Mouse (Mus musculus): ENCODE measurements around the gene Casz1. TPM values are rescaled to one million over a fixed set of nuclear protein-coding genes. Genes with fewer than 3 reads are reported as not detected.

Casz1 gene
- polyA plus RNA-seq, 1 experiment from 2014 or later, result 2.1 TPM

DNA sequence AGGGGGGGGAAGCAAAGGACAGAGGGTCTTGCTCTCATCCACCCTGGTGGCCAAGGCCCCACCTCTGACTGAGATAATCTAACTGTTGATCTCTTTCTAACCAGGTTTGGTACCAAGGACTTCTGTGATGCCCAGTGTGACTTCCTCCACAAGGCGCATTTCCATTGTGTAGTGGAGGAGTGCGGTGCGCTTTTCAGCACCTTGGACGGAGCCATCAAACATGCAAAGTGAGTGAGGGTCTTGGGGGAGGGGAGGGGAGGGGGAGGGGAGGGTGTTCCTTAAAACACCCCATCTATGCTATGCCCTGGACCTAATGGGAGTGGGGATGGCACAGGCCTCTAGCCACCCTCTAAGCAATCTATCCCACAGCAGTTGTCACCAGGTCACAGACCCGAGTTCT is 138.9 kb downstream of the Casz1 start:
- 18% methylated on average over 5 of the region's 5 CpGs for WGBS
- H3K27me3 ChIP-seq (ENCODE audit: low read depth, poor library complexity, severe bottlenecking), result peaks cover 42% of the 10 kb centered on the region
- no peaks in the 10 kb centered on the region; the same call in 1 of the 2 replicates for H3K9me3 ChIP-seq (replicated peaks)
- H3K4me3 ChIP-seq, result no peak overlapping the region
- peaks cover 4% of the 10 kb centered on the region; the same call in 1 of the 2 replicates for H3K36me3 ChIP-seq
- H3K4me1 ChIP-seq, result peaks cover 63% of the 10 kb centered on the region
- DNase-seq (ENCODE audit: low spot score), result no peak
- no peak overlapping the region for H3K27ac ChIP-seq

DNA sequence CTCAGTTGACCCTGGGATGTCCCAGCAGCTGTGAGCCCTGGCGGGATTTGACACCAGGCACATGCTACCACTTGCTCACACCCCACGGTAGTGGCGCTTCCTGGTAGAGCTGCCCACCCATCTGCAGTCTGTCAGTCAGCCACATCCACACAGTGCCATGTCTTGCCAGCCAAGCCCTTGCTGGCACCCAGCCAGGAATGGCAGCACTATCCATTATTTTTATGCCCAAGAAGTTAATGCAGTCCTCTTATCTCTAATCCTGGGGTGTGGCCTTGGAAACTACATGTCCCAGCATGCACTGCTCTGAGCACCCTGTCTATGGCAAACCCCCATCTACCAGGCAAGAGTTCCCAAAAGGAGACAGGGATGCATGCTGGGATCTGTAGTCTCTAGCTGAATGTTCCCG is 141.2 kb downstream of the Casz1 start:
- Histone ChIP-seq H3K36me3 (no peaks in the 10 kb centered on the region), H3K4me1 (peaks cover 63% of the 10 kb centered on the region)
- no peak for DNase-seq (ENCODE audit: low spot score)

DNA sequence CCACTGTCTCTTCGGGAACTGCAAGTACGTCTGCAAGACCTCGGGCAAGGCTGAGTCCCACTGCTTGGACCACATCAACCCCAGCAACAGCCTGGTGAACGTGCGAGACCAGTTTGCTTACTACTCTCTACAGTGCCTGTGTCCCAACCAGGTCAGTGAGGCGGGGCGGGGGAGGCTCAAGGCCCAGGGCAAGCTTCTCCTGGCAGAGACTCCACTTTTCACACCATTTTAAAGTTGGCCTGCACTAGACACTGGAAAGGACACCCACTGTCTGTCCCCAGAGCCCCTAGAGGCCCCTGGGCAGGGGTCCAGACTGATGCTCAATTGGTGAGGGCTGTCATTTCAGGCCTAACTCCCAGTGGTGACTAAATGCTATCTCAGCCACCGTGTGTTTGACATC is 141.8 kb downstream of the Casz1 start:
- Histone ChIP-seq H3K4me3 (no peak overlapping the region), H3K36me3 (no peaks in the 10 kb centered on the region), H3K4me1 (peaks cover 63% of the 10 kb centered on the region), H3K27ac (no peak overlapping the region), H3K9me3 (replicated peaks) (no peaks in the 10 kb centered on the region; the same call in 1 of the 2 replicates), H3K27me3 (ENCODE audit: low read depth, poor library complexity, severe bottlenecking) (peaks cover 56% of the 10 kb centered on the region)
- DNase-seq (ENCODE audit: low spot score), result no peak
- 87% methylated on average over 8 of the region's 8 CpGs for WGBS

More for the DNA sequence above, 141.2 kb downstream of the Casz1 start:
- no peak overlapping the region for H3K27ac ChIP-seq
- peaks cover 50% of the 10 kb centered on the region for H3K27me3 ChIP-seq (ENCODE audit: low read depth, poor library complexity, severe bottlenecking)
- H3K9me3 ChIP-seq (replicated peaks), result no peaks in the 10 kb centered on the region; the same call in 1 of the 2 replicates
- H3K4me3 ChIP-seq, result no peak overlapping the region
- WGBS, result 72% methylated on average over 4 of the region's 4 CpGs

DNA sequence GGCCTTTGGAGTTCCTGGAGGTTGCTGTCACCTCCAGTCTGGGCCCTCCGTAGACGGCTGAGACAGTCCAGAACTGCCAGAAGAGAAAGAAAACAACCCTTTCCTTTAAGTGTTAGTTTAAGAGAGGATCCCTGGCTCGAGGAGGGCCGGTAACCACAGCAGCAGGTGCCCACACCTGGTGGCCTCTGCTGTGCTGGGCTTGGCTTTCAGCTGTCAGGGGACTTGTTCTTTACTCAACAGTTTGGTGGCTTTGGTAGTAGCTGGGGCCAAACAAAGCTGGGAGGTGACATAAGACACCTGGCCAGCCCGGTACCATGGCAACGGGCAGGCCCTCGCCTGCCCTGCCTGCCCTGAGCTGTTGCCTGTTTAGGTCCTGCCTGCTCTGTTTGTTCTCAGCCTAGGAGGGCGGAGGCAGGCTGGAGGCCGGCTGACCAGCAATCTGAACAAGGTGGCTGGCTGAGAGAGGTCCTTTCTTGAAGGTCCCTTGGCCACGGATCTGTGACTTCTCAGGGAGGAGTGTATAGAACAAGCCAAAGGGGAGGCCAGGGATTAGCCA is 143.7 kb downstream of the Casz1 start:
- no peak overlapping the region for H3K4me3 ChIP-seq
- peak overlapping the region; percentile 43; the same call in 1 of the 2 replicates for H3K27ac ChIP-seq
- H3K4me1 ChIP-seq, result peaks cover 67% of the 10 kb centered on the region
- peak; percentile 65 for DNase-seq (ENCODE audit: low spot score)
- 52% methylated on average over 10 of the region's 10 CpGs for WGBS
- no peaks in the 10 kb centered on the region; the same call in 1 of the 2 replicates for H3K9me3 ChIP-seq (replicated peaks)
- H3K27me3 ChIP-seq (ENCODE audit: low read depth, poor library complexity, severe bottlenecking), result peaks cover 65% of the 10 kb centered on the region
- H3K36me3 ChIP-seq, result no peaks in the 10 kb centered on the region

DNA sequence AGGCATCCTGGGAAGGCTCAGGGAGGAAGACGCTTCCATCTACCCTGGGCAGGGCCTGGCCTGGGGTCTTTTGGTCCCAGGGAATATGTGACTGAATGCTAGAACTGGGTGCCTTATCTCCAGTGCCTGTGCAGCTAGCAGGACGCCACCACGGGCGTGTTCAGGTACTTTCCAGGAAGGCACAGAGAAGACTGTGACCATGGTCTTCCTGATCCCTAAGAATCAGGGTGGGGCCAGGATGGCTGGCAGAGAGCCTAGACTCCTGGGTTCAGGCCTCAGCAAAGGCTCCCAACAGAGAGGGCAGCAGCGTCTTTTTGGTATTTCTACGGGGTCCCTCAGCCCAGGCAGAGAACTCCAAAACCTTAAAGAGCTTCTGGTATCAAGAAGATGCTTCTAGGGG is 146.3 kb downstream of the Casz1 start:
- H3K27me3 ChIP-seq (ENCODE audit: low read depth, poor library complexity, severe bottlenecking), result peaks cover 72% of the 10 kb centered on the region
- peak overlapping the region; percentile 75 for H3K27ac ChIP-seq
- WGBS, result 76% methylated on average over 6 of the region's 6 CpGs
- H3K4me1 ChIP-seq, result peaks cover 66% of the 10 kb centered on the region
- no peaks in the 10 kb centered on the region for H3K36me3 ChIP-seq
- no peak for DNase-seq (ENCODE audit: low spot score)
- no peaks in the 10 kb centered on the region; the same call in 1 of the 2 replicates for H3K9me3 ChIP-seq (replicated peaks)
- no peak overlapping the region for H3K4me3 ChIP-seq

DNA sequence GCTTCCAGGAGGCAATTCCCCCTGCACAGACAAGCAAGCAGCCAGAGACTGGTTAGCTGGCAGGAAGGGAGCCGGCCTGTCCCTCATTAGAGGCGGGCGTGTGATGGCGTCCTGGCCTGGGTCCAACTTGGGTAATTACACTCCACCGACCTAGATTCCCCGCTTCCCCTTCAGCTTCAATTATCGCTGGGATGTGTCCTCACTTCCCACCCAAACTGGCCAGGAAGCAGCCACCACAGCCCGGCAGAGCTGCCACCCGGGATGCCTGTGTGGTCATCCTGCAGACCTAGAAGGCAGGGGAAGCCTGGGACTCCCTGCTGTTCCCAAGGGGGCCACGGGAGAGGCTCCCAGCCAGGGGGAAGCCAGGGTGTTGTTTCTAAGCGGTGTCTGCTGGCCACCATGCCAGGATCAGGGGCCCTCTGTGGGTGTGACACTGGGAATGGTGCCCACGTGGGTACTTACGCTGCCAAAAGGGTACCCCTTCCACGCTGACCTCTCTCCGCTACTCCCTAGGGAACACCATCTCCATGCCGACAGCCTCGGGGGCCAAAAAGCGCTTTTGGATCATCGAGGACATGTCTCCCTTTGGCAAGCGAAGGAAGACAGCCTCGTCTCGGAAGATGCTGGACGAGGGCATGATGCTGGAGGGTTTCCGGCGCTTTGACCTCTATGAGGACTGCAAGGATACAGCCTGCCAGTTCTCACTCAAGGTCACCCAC is 146.9 kb downstream of the Casz1 start:
- Histone ChIP-seq H3K27ac (peak overlapping the region; percentile 75), H3K27me3 (ENCODE audit: low read depth, poor library complexity, severe bottlenecking) (peaks cover 77% of the 10 kb centered on the region), H3K36me3 (no peaks in the 10 kb centered on the region), H3K9me3 (replicated peaks) (no peaks in the 10 kb centered on the region; the same call in 1 of the 2 replicates), H3K4me1 (peaks cover 66% of the 10 kb centered on the region), H3K4me3 (peak overlapping the region; percentile 54)
- DNase-seq (ENCODE audit: low spot score), result peak; percentile 81
- WGBS, result 35% methylated on average over 25 of the region's 25 CpGs

DNA sequence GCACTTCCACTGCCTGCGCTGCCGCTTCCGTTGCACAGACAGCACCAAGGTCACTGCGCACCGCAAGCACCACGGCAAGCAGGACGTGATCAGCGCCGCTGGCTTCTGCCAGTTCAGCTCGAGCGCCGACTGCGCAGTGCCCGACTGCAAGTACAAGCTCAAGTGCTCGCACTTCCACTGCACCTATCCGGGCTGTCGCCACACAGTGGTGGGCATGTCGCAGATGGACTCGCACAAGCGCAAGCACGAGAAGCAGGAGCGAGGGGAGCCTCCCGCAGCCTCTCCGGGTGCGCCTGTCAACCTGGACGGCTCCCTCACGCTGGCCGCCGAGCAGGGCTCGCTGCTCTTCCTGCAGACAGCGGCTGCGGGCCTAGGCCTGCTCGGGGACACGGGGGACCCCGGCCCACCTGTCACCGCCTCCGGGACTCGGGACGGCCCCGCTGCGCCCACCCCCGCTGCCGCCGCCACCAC is 147.6 kb downstream of the Casz1 start:
- WGBS, result 2% methylated on average over 44 of the region's 44 CpGs
- Histone ChIP-seq H3K36me3 (no peaks in the 10 kb centered on the region), H3K4me3 (peak overlapping the region; percentile 54), H3K9me3 (replicated peaks) (no peaks in the 10 kb centered on the region; the same call in 1 of the 2 replicates), H3K27me3 (ENCODE audit: low read depth, poor library complexity, severe bottlenecking) (peaks cover 81% of the 10 kb centered on the region), H3K27ac (peak overlapping the region; percentile 66), H3K4me1 (peaks cover 66% of the 10 kb centered on the region)
- peak; percentile 66 for DNase-seq (ENCODE audit: low spot score)

DNA sequence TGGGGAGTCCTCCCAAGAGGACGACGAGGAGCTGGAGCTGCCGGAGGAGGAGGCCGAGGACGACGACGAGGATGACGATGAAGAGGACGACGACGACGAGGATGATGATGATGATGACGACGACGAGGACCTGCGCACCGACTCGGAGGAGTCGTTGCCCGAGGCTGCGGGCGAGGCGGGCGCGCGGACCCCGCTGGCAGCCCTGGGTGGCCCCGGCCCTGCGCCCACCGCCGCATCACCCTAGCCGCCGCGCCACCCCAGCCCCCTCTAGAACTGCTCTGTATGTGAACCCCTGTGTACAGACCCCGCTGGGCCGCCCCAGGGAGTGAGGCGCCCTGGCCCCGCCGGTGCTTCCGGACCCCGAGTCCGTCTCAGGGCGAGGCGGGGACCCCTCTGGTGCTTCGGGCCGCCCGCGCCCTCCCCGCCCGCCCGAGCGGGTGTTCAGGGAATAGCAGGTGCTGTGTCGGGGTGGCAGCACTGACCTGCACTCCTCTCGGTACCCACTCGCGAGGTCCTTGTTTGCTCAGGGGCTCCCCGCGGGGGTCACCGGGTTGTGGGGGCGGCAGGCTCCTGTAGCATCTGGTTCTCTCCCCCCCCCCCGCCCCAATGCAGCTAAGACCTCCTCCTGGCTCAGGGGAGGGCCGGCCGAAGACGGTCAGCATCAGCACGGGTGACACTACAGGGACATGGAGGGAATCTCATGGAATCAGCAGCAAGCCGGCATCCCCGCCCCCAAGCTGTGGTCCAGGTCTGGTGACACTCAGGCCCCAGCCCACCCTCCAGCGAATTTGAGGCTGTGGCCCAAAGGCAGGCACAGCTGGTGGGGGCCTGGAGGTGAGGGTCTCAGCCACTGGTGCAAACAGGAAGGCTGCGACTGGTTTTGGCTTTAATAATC is 148.3 kb downstream of the Casz1 start:
- DNase-seq (ENCODE audit: low spot score), result peak; percentile 67
- Histone ChIP-seq H3K27ac (peak overlapping the region; percentile 66), H3K4me3 (peak overlapping the region; percentile 54), H3K27me3 (ENCODE audit: low read depth, poor library complexity, severe bottlenecking) (peaks cover 81% of the 10 kb centered on the region), H3K9me3 (replicated peaks) (no peaks in the 10 kb centered on the region; the same call in 1 of the 2 replicates), H3K36me3 (no peaks in the 10 kb centered on the region), H3K4me1 (peaks cover 61% of the 10 kb centered on the region)
- 2% methylated on average over 69 of the region's 69 CpGs for WGBS

DNA sequence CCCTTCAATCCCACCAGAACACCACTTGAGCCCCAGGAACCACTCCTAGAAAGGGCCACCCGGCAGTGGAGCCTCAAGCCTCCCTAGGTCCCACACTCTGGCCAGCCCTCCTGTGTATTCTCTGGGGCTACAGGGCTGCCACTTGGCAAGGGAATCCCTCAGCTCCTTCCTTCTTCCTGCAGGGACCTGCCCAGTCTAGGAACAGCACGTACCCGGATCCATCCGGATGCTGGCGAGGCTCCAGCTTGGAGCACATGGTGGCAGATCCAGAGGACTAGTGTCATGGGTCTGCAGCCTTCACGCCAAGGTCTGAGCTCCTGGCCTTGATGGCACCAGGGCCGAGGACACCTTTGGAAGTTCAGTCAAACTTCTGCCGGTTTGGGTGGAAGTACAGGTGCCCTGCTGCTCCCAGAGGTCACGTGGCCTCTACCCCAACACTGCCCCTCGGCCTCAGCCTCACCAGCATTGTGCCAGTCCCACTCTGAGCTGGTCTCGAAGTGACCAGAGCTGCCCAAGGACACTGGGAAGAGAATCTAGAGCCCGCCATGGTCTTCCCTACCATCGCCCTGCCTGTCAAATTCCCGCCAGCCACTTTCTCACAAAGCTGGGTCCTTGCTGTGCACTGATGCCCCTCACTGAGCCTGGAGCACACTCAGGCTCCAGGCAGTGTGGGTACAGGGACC is 151.0 kb downstream of the Casz1 start:
- Histone ChIP-seq H3K4me3 (no peak overlapping the region), H3K4me1 (peaks cover 52% of the 10 kb centered on the region), H3K36me3 (peaks cover 5% of the 10 kb centered on the region; the same call in 1 of the 2 replicates), H3K9me3 (replicated peaks) (no peaks in the 10 kb centered on the region), H3K27ac (no peak overlapping the region), H3K27me3 (ENCODE audit: low read depth, poor library complexity, severe bottlenecking) (peaks cover 60% of the 10 kb centered on the region)
- DNase-seq (ENCODE audit: low spot score), result no peak
- 89% methylated on average over 14 of the region's 14 CpGs for WGBS

DNA sequence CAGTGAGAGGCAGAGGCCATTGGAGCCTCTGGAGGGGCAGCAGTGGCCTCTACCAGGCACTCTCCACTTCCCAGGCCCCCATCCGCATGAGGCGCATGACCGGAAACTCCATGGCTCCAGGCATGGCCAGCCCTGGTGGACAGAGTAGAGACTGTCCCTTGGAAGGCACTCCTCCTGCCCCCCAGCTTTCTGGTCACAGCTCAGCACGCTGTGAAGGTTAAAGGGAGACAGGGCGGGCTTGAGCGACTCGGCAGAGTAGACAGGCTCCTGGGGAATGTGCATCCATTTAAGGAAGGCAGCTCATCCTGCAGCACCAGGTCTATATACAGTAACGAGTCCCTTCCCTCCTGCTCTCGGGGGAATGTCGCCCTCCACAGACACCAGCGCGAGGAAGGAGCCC is 155.8 kb downstream of the Casz1 start:
- H3K4me1 ChIP-seq, result peaks cover 45% of the 10 kb centered on the region
- WGBS, result 76% methylated on average over 12 of the region's 12 CpGs
- H3K27me3 ChIP-seq (ENCODE audit: low read depth, poor library complexity, severe bottlenecking), result peaks cover 14% of the 10 kb centered on the region; the same call in 1 of the 2 replicates
- peaks cover 44% of the 10 kb centered on the region for H3K36me3 ChIP-seq
- H3K9me3 ChIP-seq (replicated peaks), result no peaks in the 10 kb centered on the region
- H3K27ac ChIP-seq, result peak overlapping the region; percentile 21; the same call in 1 of the 2 replicates
- H3K4me3 ChIP-seq, result no peak overlapping the region
- DNase-seq (ENCODE audit: low spot score), result no peak

DNA sequence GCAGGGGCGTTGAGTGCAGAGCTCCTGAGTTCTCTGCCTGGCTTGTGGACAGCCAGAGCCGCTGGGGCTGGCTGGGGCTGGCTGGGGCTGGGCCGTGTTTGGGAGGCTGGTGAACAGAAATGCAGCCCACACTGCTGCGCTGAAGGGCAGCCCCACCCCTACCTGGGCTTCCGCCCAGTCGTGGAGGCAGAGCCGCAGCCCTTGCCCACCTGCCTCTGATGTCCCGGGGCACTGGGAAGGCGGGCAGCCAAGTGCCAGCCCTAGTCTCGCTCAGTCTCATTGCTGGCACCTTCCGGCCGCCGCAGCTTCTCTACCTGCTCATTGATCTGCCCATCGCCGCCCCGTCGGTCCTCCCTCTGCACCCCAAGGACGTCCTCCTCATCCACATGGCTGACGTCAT is 156.9 kb downstream of the Casz1 start:
- no peak for DNase-seq (ENCODE audit: low spot score)
- peak overlapping the region; percentile 22; the same call in 1 of the 2 replicates for H3K27ac ChIP-seq
- H3K4me3 ChIP-seq, result no peak overlapping the region
- peaks cover 51% of the 10 kb centered on the region for H3K36me3 ChIP-seq
- no peaks in the 10 kb centered on the region for H3K9me3 ChIP-seq (replicated peaks)
- peaks cover 56% of the 10 kb centered on the region for H3K4me1 ChIP-seq
- WGBS, result 95% methylated on average over 19 of the region's 19 CpGs
- 0 out of 2 replicates have a peak, but pooled peaks cover 4% of the 10 kb centered on the region for H3K27me3 ChIP-seq (ENCODE audit: low read depth, poor library complexity, severe bottlenecking)

DNA sequence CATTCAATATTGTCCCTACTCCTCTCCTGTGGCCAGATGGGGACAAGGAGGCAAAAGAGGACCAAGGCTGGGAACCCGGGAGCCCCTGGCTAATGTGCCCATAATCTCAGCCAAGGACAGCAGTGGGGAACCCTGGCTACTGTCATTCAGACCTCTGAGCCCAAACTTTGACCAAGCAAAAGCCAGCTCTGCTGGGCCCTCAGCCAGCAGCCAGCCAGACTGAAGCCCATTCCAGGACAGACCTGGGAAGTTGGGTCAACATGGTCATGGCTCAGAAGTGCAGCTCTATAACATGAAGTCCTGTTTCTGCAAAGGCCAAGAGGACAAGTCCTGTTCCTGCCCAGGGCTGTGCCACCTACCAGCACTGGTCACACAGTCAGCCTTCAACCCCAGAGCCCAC is 157.9 kb downstream of the Casz1 start:
- Histone ChIP-seq H3K27ac (no peak overlapping the region), H3K27me3 (ENCODE audit: low read depth, poor library complexity, severe bottlenecking) (no peaks in the 10 kb centered on the region), H3K4me3 (no peak overlapping the region), H3K36me3 (peaks cover 59% of the 10 kb centered on the region), H3K9me3 (replicated peaks) (no peaks in the 10 kb centered on the region), H3K4me1 (peaks cover 65% of the 10 kb centered on the region)
- WGBS, result 92% methylated on average over 1 of the region's 1 CpGs
- DNase-seq (ENCODE audit: low spot score), result no peak
